Mouse (Mus musculus) MEL (cell line): Measurements from ENCODE around the gene Gm4559. TPM values are rescaled to one million over a fixed set of nuclear protein-coding genes. Genes with fewer than 3 reads are reported as not detected.
"Not testable (repeated sequence)": the region's sequence is repeated elsewhere in the genome, so short reads cannot be mapped to it uniquely, and the experiment has no call there.

Experiments
- DNase-seq: peaks from one replicate; pipeline ENCODE4 v3.0.0; 2011; ENCODE audit warnings: low read depth, low spot score
- H3K27ac ChIP-seq: 2 replicates; pipeline ENCODE4 v1.5.1; 2012; ENCODE audit warnings: low read depth, mild to moderate bottlenecking, control low read depth, low read length, moderate library complexity; ENCODE audit not compliant: control insufficient read depth
- H3K27me3 ChIP-seq, 2 experiments: fragments of 150-350 bp in 1 of 2; sonication (generic) in 1 of 2; 2 replicates each; pipeline ENCODE4 v1.6.1; 2012; ENCODE audit warnings: low read length in 2 of 2, mild to moderate bottlenecking in 2 of 2, improper control_type of control experiment in 1 of 2, moderate library complexity in 1 of 2; ENCODE audit not compliant: insufficient read depth in 2 of 2, control insufficient read depth in 1 of 2
- H3K36me3 ChIP-seq, 2 experiments: 2 replicates each; pipeline ENCODE4 v1.6.1; 2012 to 2014; ENCODE audit warnings: low read length in 2 of 2, improper control_type of control experiment in 1 of 2, inconsistent platforms in 1 of 2, mild to moderate bottlenecking in 1 of 2; ENCODE audit not compliant: insufficient read depth in 2 of 2, control insufficient read depth in 1 of 2
- H3K4me1 ChIP-seq, 2 experiments: fragments of 150-350 bp in 1 of 2; sonication (generic) in 1 of 2; 2 replicates each; pipeline ENCODE4 v1.6.1; 2012; ENCODE audit warnings: low read length in 2 of 2, improper control_type of control experiment in 1 of 2, mild to moderate bottlenecking in 1 of 2; ENCODE audit not compliant: insufficient read depth in 2 of 2, control insufficient read depth in 1 of 2
- H3K4me3 ChIP-seq, 2 experiments: fragments of 150-350 bp in 1 of 2; sonication (generic) in 1 of 2; 2 replicates each; pipeline ENCODE4 v1.5.1; 2012; ENCODE audit warnings: low read depth in 2 of 2, low read length in 2 of 2, mild to moderate bottlenecking in 2 of 2, moderate library complexity in 2 of 2, control low read depth in 1 of 2, improper control_type of control experiment in 1 of 2; ENCODE audit not compliant: control insufficient read depth in 1 of 2, insufficient read depth in 1 of 2
- H3K79me2 ChIP-seq: 2 replicates; pipeline ENCODE4 v1.6.1; 2012; ENCODE audit warnings: mild to moderate bottlenecking, low read length, moderate library complexity; ENCODE audit not compliant: control insufficient read depth, poor library complexity, insufficient read depth
- H3K9ac ChIP-seq: 2 replicates; pipeline ENCODE4 v1.6.1; 2012; ENCODE audit warnings: low read depth, mild to moderate bottlenecking, control low read depth, low read length, moderate library complexity; ENCODE audit not compliant: control insufficient read depth, poor library complexity, severe bottlenecking
- H3K9me3 ChIP-seq: fragments of 150-350 bp; sonication (generic); replicated peaks from 2 replicates; pipeline ENCODE4 v1.6.1; 2012; ENCODE audit warnings: mild to moderate bottlenecking, low read length, improper control_type of control experiment, moderate library complexity; ENCODE audit not compliant: insufficient read depth
- CTCF ChIP-seq, 3 experiments: IDR thresholded peaks in 2 of 3; conservative IDR thresholded peaks in 1 of 3; 2 replicates each; pipeline ENCODE4 v1.5.1; 2011 to 2012; ENCODE audit warnings: low read length in 3 of 3, low read depth in 2 of 3, mild to moderate bottlenecking in 2 of 3, improper control_type of control experiment in 1 of 3, inconsistent platforms in 1 of 3, mixed read lengths in 1 of 3, moderate library complexity in 1 of 3; ENCODE audit not compliant: control insufficient read depth in 1 of 3, insufficient read depth in 1 of 3, poor library complexity in 1 of 3, severe bottlenecking in 1 of 3
- JUND ChIP-seq: IDR thresholded peaks from 2 replicates; pipeline ENCODE4 v1.6.1; 2011; ENCODE audit warnings: low read depth, mild to moderate bottlenecking, improper control_type of control experiment, low read length
- MAZ ChIP-seq: IDR thresholded peaks from 2 replicates; pipeline ENCODE4 v1.6.1; 2012; ENCODE audit warnings: low read depth, mild to moderate bottlenecking, inconsistent platforms, low read length, improper control_type of control experiment
- RAD21 ChIP-seq: IDR thresholded peaks from 2 replicates; pipeline ENCODE4 v1.6.1; 2011; ENCODE audit warnings: mild to moderate bottlenecking, low read depth, low read length, improper control_type of control experiment
- SMC3 ChIP-seq: IDR thresholded peaks from 2 replicates; pipeline ENCODE4 v1.6.1; 2011; ENCODE audit warnings: low read depth, low read length, improper control_type of control experiment
- UBTF ChIP-seq: IDR thresholded peaks from 2 replicates; pipeline ENCODE4 v1.6.1; 2012; ENCODE audit warnings: low read depth, mild to moderate bottlenecking, inconsistent platforms, low read length, improper control_type of control experiment, moderate library complexity, borderline replicate concordance; ENCODE audit not compliant: insufficient read depth
- polyA plus RNA-seq, 2 experiments: library from polyadenylated mRNA; stranded (reverse) in 1 of 2; unstranded in 1 of 2; fragments of >175 nt in 1 of 2; fragments of >200 nt in 1 of 2; gene quantifications; 2 replicates each; pipeline versions ENCODE4 v1.2.1 to v1.2.4; 2012; ENCODE audit warnings: low replicate concordance in 2 of 2, low read depth in 1 of 2; ENCODE audit not compliant: insufficient read length in 2 of 2, insufficient read depth in 1 of 2, missing spikeins in 1 of 2
- total RNA-seq: library from RNA; depleted of rRNA; stranded (reverse); fragments of 300-350 nt; gene quantifications from 2 replicates; pipeline ENCODE4 v1.2.3, GENCODE M21; 2012

The Gm4559 gene
- total and polyA plus RNA-seq, 3 experiments, result not detected

DNA sequence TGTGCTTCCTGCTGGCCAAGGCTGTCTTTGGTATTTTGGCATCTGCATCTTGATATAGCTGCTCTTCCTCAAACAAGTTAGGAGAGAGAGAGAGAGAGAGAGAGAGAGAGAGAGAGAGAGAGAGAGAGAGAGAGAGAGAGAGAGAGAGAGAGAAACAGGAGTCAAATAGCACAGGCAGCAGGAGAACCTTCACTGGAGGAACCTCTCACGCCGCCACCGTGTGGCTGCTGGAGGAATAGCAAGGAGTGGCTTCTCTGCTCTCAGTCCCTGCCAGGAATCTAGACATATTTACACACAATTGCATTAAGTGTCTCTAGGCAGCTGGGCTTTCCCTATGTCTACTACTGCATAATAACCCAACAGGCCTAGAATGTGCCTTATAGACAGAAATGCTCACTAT lies 4.0 kb upstream of the Gm4559 start:
- not testable (repeated sequence) for H3K9ac ChIP-seq, H3K9me3 ChIP-seq, H3K36me3 ChIP-seq, H3K4me3 ChIP-seq, H3K4me1 ChIP-seq, H3K27me3 ChIP-seq, H3K79me2 ChIP-seq, H3K27ac ChIP-seq
- DNase-seq, result peak; percentile 52
- TF ChIP-seq JUND, result peak; percentile 75; the same call in 1 of the 2 replicates
- TF ChIP-seq SMC3, result peak; percentile 20
- peak; percentile 50 to 68 (median 67) for TF ChIP-seq CTCF (IDR thresholded peaks at IDR 0.05 in 2 of 3, conservative IDR thresholded peaks at IDR 0.05 in 1 of 3; ENCODE audit: control insufficient read depth in 1 of 3, insufficient read depth in 1 of 3, low read depth in 2 of 3, low read length in 3 of 3, poor library complexity in 1 of 3, severe bottlenecking in 1 of 3)

DNA sequence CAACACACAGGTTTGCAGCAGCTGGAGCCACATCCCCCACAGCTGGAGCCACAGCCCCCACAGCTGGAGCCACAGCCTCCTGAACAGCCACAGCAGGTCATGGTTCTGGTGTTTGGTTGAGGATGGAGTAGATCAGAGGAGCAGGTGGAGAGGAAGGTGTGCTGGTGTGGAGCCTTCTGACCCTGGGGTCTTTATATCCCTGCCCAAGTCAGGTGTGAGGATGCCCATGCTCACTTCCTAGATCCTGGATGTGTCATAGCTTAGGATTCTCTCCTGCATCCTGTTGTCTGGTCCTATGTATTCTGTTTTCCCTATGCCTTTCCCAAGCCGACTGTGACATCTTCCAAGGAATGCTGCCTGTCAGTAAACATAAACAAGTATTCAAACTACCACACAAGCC lies 15.9 kb downstream of the Gm4559 start, which contains the start of gene Gm2431:
TSS of gene Gm2431 (minus strand) at position 101 of the 400 bp plus-strand sequence.
- H3K79me2 ChIP-seq, H3K36me3 ChIP-seq, H3K27ac ChIP-seq, H3K9ac ChIP-seq, H3K9me3 ChIP-seq, H3K4me1 ChIP-seq, DNase-seq, H3K4me3 ChIP-seq, H3K27me3 ChIP-seq: not testable (repeated sequence)

DNA sequence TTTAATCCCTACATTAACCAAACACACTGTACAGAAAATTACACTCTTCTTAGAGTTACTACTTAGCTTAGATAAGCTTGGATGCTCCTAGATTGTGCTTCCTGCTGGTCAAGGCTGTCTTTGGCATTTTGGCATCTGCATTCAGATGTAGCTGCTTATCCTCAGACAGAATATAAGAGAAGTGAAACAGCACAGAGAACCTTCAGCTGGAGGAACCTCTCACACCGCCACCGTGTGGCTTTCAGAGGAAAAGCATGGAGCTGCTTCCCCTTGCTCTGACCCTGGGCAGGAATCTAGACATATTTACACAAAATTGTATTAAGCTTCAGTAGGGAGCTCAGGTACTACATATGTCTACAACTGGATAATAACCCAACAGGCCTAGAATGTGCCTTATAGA lies 18.6 kb downstream of the Gm4559 start:
- Histone ChIP-seq H3K9ac (no peak overlapping the region), H3K36me3 (no peaks in the 10 kb centered on the region), H3K27ac (no peak overlapping the region), H3K9me3 (no peaks in the 10 kb centered on the region), H3K4me3 (no peak overlapping the region), H3K27me3 (no peaks in the 10 kb centered on the region), H3K4me1 (no peaks in the 10 kb centered on the region), H3K79me2 (no peaks in the 10 kb centered on the region)
- no peak for TF ChIP-seq UBTF
- peak; percentile 65 to 75 (median 74) for TF ChIP-seq CTCF (IDR thresholded peaks at IDR 0.05 in 2 of 3, conservative IDR thresholded peaks at IDR 0.05 in 1 of 3; ENCODE audit: control insufficient read depth in 1 of 3, insufficient read depth in 1 of 3, low read depth in 2 of 3, low read length in 3 of 3, poor library complexity in 1 of 3, severe bottlenecking in 1 of 3)
- TF ChIP-seq SMC3, result peak; percentile 45
- peak; percentile 41 for DNase-seq

DNA sequence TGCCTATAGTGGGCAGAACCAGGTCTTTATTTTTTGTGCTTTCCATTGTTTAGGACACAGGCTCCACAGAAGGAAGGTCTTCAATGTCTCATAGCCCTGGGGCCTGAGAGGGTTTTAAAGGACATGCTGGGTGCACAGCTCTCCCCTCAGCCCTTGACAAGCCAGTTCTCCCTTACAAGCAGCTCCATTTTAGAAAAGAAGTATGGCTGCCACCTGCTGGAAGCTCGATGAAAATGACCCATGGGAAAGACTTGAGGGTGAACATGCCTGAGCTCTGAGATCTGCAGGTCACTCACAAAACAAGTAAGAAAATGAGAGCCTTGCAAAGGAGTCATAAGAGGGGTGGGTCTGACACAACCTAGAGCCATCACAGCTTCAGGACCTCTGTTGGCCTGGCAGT lies 24.3 kb downstream of the Gm4559 start:
- Histone ChIP-seq H3K36me3 (no peaks in the 10 kb centered on the region), H3K9me3 (no peaks in the 10 kb centered on the region), H3K27ac (no peak overlapping the region), H3K79me2 (no peaks in the 10 kb centered on the region), H3K27me3 (peaks cover 0 to 4% of the 10 kb centered on the region in 2 experiments; a peak in 1 of 4 replicates), H3K4me1 (no peaks in the 10 kb centered on the region), H3K4me3 (no peak overlapping the region), H3K9ac (no peak overlapping the region)
- TF ChIP-seq RAD21 (peak; percentile 40), CTCF (IDR thresholded peaks at IDR 0.05 in 2 of 3, conservative IDR thresholded peaks at IDR 0.05 in 1 of 3; ENCODE audit: control insufficient read depth in 1 of 3, insufficient read depth in 1 of 3, low read depth in 2 of 3, low read length in 3 of 3, poor library complexity in 1 of 3, severe bottlenecking in 1 of 3) (peak; percentile 19 to 57 (median 35); a peak in 4 of 6 replicates), MAZ (no peak), SMC3 (peak; percentile 31)
- peak; percentile 36 for DNase-seq
